In the genomic region with DNA sequence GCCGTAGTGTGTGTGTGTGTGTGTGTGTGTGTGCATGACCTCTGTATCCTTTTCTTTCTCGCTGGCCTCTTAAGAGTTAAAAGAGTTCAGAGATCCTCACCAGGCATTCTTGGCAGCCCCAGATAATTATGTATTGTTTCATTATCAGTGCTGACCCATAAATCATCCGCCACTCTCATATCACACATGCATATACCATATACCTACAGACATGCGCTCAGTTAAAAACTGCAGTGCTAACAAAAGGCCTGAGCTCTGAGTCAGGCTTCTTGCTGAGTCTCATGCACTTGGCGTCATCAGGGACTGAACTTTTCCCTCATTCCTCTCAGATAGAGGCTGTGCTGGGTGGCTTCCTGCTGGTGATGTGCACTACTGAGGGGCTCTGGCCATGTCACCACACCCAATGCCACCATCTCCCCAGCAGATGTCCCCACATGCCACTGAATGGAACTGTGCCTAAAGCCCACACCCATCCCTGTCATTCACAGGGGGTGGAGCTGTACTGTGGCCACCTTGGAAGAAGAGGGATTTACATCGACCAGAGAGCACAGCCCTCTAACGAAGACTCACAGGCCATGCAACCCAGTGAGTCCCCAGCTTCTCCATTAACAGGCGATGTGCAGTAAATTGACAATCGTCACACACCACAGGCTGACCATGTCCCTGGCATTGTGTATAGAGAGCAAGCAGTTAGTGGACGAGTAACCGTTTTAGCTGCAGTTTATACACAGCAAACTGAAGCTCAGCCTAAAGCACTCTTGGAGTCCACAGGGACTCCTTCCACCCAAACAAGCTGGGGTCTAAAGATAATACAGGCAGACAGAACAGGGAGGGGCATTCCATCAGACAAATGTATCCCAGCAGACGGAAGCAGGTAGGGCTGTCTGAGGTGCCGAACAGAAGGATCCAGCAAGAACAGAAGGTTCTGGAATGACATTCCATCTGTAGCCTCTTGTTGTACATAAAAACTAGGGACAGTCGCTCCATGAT, we compare ENCODE assay signal across 7 mouse cellular contexts. TPM values are rescaled to one million over a fixed set of nuclear protein-coding genes. Genes with fewer than 3 reads are reported as not detected.
DNase-seq lines count a peak whose midpoint lies in the region; ATAC-seq and TF ChIP-seq lines count a peak whose summit lies in the region.

No protein-coding gene starts in this region.

- TF ChIP-seq POLR2A in embryonic fibroblast, embryonic 13.5 days (IDR thresholded peaks at IDR 0.05; ENCODE audit: low read depth, low read length): no peak

- H3K36me3 ChIP-seq in lung, postnatal 0 days (ENCODE audit: insufficient read depth, low read length): no peaks in the 10 kb centered on the region

- TF ChIP-seq EP300 in lung, postnatal 0 days (IDR thresholded peaks at IDR 0.05): no peak

- H3K4me2 ChIP-seq in lung, postnatal 0 days (replicated peaks; ENCODE audit: low read depth, low read length): no peak overlapping the region

- WGBS in lung, postnatal 0 days: 56% methylated on average over 14 of the region's 14 CpGs

- H3K9ac ChIP-seq in lung, postnatal 0 days (replicated peaks; ENCODE audit: low read depth): no peak overlapping the region

- no peak for DNase-seq in layer of hippocampus, adult 2 months (ENCODE audit: low spot score in 2 of 2)
- no peak for DNase-seq in layer of hippocampus, adult 11-12 months (ENCODE audit: low spot score)
- DNase-seq in R1 (ENCODE audit: low read depth, low spot score): peak; percentile 69
- DNase-seq in lung, postnatal 0 days (ENCODE audit: low spot score): peak; percentile 55
- no peak for DNase-seq in ovary, postnatal 10 days (ENCODE audit: low spot score)

- no peaks in the 10 kb centered on the region for H3K4me1 ChIP-seq in embryonic fibroblast, embryonic 13.5 days (ENCODE audit: control insufficient read depth, insufficient read depth, low read length)
- no peaks in the 10 kb centered on the region for H3K4me1 ChIP-seq in lung, postnatal 0 days (ENCODE audit: insufficient read depth, low read depth, low read length)

- no peaks in the 10 kb centered on the region for H3K9me3 ChIP-seq in lung, postnatal 0 days (ENCODE audit: low read length)

- ATAC-seq in lung, postnatal 0 days: peak; percentile 77
- no peak for ATAC-seq in activated CD4-positive, CD25-positive, alpha-beta regulatory T cell, adult 4 months

- peak; percentile 60 for TF ChIP-seq CTCF in layer of hippocampus, adult 2 months (conservative IDR thresholded peaks at IDR 0.05)
- TF ChIP-seq CTCF in embryonic fibroblast, embryonic 13.5 days (IDR thresholded peaks at IDR 0.05; ENCODE audit: borderline replicate concordance, insufficient read depth, low read length): peak; percentile 57; the same call in 1 of the 2 replicates
- TF ChIP-seq CTCF in lung, postnatal 0 days (IDR thresholded peaks at IDR 0.05): peak; percentile 77

- H3K27me3 ChIP-seq in lung, postnatal 0 days (replicated peaks; ENCODE audit: insufficient read depth, low read length): no peaks in the 10 kb centered on the region

- no peak overlapping the region for H3K27ac ChIP-seq in layer of hippocampus, adult 2 months
- no peak overlapping the region for H3K27ac ChIP-seq in embryonic fibroblast, embryonic 13.5 days (ENCODE audit: insufficient read depth, low read length)
- H3K27ac ChIP-seq in lung, postnatal 0 days (ENCODE audit: low read length): no peak overlapping the region

- no peak overlapping the region for H3K4me3 ChIP-seq in layer of hippocampus, adult 2 months
- no peak overlapping the region for H3K4me3 ChIP-seq in embryonic fibroblast, embryonic 13.5 days (ENCODE audit: insufficient read depth, low read length)
- no peak overlapping the region for H3K4me3 ChIP-seq in lung, postnatal 0 days (ENCODE audit: low read depth, low read length)

RNA-seq across cellular contexts. Expression of gene Tchp, which starts 4.9 kb away (rescaled TPM):
- 10 to 100 TPM; 12.7 to 19.3 TPM for total RNA-seq in layer of hippocampus, adult 2 months (2021)
- polyA plus RNA-seq in embryonic fibroblast, embryonic 13.5 days (2011; ENCODE audit: insufficient read length, low read depth, missing spikeins): 6.8 and 7.8 TPM in 2 replicates
- 9.4 and 10.0 TPM in 2 replicates for polyA plus RNA-seq in lung, postnatal 0 days (2015; fragmentation: Nextera tagmentation; extraction: Ambion mirVana)
- 10 to 100 TPM in 1 of 2 experiments, 1 to 10 TPM in 1; 4.4 to 15.0 TPM for polyA plus RNA-seq in activated CD4-positive, CD25-positive, alpha-beta regulatory T cell, adult 4 months (2017; shearing (Covaris generic))

RNA-seq across cellular contexts. Expression of gene Gltp, which starts 11.9 kb away (rescaled TPM):
- total RNA-seq in layer of hippocampus, adult 2 months (2021): 10 to 100 TPM; 23.6 to 27.3 TPM
- polyA plus RNA-seq in embryonic fibroblast, embryonic 13.5 days (2011; ENCODE audit: insufficient read length, low read depth, missing spikeins): 46.6 TPM in 2 replicates
- polyA plus RNA-seq in lung, postnatal 0 days (2015; fragmentation: Nextera tagmentation; extraction: Ambion mirVana): 88.2 and 89.4 TPM in 2 replicates
- 100 to 1,000 TPM; 251 to 266 TPM for polyA plus RNA-seq in activated CD4-positive, CD25-positive, alpha-beta regulatory T cell, adult 4 months (2017; shearing (Covaris generic))

RNA-seq across cellular contexts. Expression of gene Trpv4, which starts 44.5 kb away (rescaled TPM):
- 1 to 10 TPM; 2.0 to 2.3 TPM for total RNA-seq in layer of hippocampus, adult 2 months (2021)
- 1.1 and 2.0 TPM in 2 replicates for polyA plus RNA-seq in embryonic fibroblast, embryonic 13.5 days (2011; ENCODE audit: insufficient read length, low read depth, missing spikeins)
- 2.2 and 3.4 TPM in 2 replicates for polyA plus RNA-seq in lung, postnatal 0 days (2015; fragmentation: Nextera tagmentation; extraction: Ambion mirVana)
- polyA plus RNA-seq in activated CD4-positive, CD25-positive, alpha-beta regulatory T cell, adult 4 months (2017; shearing (Covaris generic)): under 1 TPM; 0.24 to 0.25 TPM

Comparison
In these comparisons a context has a peak if more than half of its experiments do, and no peak if none do; other contexts are left out.
1. DNase-seq: peak in R1 (single experiment) and lung, postnatal 0 days (single experiment); none in layer of hippocampus, adult 2 months (0 of 2), layer of hippocampus, adult 11-12 months (single experiment) and ovary, postnatal 10 days (single experiment).
2. Peak in every context shown above with its lines, with median percentiles within 50 percentile points of each other: CTCF ChIP-seq.